Mouse (Mus musculus) embryonic stem cell, embryonic (primary cell): ENCODE measurements around the gene Gm21721.
"Not testable (repeated sequence)": the region's sequence is repeated elsewhere in the genome, so short reads cannot be mapped to it uniquely, and the experiment has no call there.

Source experiments
- CTCF ChIA-PET, 4 experiments: fragments of 300-600 bp in 2 of 4; fragments of 350-600 bp in 2 of 4; sonication (Branson Sonifier 250); formaldehyde crosslinking; loops; one replicate each; lab custom pipeline; 2022; ENCODE audit warnings: inconsistent platforms in 2 of 4; lab: Charles Lee
- POLR2A ChIA-PET, 4 experiments: fragments of 300-600 bp in 2 of 4; fragments of 350-600 bp in 2 of 4; sonication (Branson Sonifier 250); formaldehyde crosslinking; loops; one replicate each; lab custom pipeline; 2022; ENCODE audit warnings: antibody characterized with exemption in 4 of 4, inconsistent platforms in 1 of 4; lab: Charles Lee

Gene Gm21721

DNA sequence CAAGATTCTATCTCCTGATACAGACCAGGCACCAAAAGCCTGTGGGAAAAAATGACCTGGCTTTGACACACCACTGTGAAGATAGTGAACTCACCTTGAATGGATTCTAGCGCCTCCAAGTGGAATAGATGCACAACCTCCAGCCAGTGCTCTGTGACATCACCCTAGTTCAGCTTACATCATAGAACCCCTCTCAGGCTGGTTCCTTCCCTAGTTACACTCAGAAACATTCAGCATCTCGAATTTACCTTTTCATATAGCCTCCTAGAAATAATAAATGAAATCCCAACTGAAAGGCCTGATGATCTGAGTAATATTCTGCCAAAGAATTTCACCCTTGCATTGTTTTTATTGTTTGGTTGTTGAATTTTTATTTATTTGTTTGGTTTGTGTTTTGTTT, at the start of gene Gm21721:
Gene Gm21721 (minus strand): TSS at position 101 of the 400 bp plus-strand sequence.
- POLR2A ChIA-PET, CTCF ChIA-PET: not testable (repeated sequence)
